Mouse (Mus musculus) gastrocnemius, postnatal 14 days (tissue): Measurements from ENCODE around the gene Tmem189. TPM values are rescaled to one million over a fixed set of nuclear protein-coding genes. Genes with fewer than 3 reads are reported as not detected.
"Not testable (repeated sequence)": the region's sequence is repeated elsewhere in the genome, so short reads cannot be mapped to it uniquely, and the experiment has no call there.

Experiments used
- DNase-seq: peaks from one replicate; pipeline ENCODE4 v3.0.0; 2021; ENCODE audit warnings: mixed read lengths
- intact Hi-C: fragments of 180-260 bp; cut with DNase I; formaldehyde crosslinking; loops from one replicate; pipeline ENCODE4 v1.15.1; 2025; ENCODE audit warnings: low total_unique reads
- total RNA-seq, 2 experiments: library from RNA; stranded (reverse); gene quantifications; 2 replicates each; pipeline ENCODE4 v1.2.3; 2021

Tmem189 gene
- total RNA-seq, 2 experiments from 2014 or later = 18.1 to 22.8 TPM

DNA sequence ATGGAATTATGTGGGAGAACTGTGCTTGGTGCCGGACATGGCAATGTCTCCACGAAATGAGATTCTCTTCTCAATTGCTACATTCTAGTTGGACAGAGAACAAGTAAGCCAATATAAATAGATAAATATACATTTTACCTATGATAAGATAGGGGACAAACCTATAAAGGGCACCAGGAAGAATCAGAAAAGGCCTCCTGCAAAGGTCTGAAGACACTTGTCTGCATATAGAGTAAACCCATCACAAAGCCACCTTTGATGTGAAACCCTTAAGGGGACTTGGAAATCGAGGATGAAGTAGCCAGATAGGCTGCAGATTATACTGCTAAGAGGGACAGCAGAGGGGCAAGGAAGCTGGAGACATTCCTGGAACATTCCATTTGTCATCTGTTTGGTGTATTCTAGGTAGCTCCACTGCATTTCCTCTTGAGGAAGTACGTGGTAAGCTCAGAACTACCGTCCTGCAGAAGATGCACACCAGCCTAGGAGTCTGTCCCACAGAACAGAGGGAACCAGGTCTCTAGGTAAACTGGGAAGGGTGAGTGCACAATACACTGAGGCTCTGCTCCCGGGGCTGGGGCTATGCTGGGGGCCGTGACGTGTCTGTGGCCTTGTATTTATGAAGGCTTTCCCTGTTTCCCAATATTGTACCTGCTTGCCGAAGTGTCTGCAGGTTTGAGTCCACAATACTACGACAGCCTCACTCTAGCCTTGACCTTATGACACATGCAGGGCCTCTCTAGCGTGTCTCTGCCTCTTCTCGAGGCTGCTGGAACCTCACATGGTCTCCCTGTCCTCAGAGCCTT lies 56.7 kb downstream of the Tmem189 start:
- DNase-seq = no peak
- intact Hi-C loops = no loop called here

DNA sequence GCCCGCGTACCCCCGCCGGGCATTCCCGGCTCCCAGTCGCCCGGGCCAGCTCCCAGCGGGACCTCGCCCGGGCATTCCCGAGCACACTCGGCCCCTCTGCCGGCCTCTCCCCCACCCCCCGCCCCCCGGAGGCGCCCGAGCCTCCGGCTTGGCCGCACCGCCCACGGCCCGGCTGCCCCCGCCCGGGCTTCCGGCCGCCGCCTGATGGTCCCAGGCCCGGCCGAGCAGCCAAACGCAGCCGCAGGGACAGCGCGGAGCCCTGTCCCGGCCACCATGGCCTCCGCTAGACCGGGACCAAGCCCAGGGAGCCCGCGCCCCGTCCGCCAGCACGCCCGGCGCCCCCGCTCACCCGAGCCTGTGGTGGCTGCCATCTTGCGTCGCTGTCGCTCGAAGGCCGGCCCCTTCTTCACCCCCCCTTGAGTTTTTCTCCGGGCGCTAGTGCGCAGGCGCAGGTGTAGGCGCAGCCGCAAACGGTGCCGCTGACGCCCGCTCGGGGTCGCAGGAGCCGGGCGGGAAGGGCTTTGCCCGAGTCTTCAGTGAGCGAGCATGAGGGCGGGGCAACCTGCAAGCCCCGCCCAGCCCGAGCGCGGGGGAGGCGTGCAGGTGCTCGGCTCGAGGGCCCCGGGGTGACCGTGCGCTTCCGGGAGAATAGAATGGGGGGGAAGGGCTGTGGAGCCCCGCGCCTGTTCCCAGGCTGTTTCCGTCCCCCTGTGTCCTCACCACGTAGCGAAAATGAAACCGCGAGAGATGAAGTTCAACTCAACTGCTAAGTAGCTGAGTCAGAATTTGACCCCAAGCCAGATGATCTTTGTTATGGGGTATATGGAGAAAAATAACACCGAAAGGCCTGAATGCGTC lies 57.8 kb downstream of the Tmem189 start, which contains the start of gene Ube2v1:
Ube2v1 (minus strand) TSS at position 505 of the 858 bp plus-strand sequence.
- intact Hi-C loops = no loop called here
- DNase-seq = peak; percentile 96

DNA sequence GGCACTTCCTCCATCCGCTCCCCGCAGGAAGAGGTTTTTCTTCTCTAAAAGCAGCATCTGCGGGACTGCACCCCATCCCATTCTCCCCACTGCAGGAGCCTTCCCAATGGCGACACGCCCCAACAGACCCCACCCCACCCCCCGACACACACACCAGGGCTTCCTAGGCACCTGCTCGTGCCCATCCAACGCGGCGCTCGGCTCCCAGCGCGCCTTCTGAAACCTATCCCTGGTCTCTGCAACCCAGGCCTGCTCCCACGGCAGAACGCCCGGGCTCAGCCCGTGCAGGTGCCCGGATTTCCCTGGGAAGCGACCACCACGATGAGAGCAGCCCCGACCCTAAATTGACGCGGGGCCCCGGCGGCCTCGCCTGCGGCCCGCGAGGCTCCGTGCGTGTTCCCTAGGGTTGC lies 58.4 kb downstream of the Tmem189 start:
- intact Hi-C loops = no loop called here
- peak; percentile 41 for DNase-seq

DNA sequence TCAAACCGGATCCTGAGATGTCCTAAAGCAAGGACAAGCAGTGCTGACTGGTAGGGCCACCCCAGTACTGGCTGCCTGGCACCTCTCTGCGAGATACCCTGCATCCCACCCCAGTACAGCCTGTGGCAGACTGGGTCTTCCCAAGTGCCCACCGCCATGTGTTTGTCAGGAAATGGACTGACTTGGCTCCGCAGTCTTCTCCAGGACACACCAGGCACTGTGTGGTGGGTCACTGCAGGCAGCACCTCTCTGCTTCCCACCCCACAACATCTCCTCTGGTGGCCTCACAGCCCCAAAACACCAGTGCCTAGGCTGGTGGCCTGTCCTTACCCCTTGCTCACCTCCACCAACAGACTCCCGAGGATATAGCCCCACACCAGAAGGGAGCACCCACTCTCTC lies 59.2 kb downstream of the Tmem189 start:
- intact Hi-C loops = no loop called here
- no peak for DNase-seq

DNA sequence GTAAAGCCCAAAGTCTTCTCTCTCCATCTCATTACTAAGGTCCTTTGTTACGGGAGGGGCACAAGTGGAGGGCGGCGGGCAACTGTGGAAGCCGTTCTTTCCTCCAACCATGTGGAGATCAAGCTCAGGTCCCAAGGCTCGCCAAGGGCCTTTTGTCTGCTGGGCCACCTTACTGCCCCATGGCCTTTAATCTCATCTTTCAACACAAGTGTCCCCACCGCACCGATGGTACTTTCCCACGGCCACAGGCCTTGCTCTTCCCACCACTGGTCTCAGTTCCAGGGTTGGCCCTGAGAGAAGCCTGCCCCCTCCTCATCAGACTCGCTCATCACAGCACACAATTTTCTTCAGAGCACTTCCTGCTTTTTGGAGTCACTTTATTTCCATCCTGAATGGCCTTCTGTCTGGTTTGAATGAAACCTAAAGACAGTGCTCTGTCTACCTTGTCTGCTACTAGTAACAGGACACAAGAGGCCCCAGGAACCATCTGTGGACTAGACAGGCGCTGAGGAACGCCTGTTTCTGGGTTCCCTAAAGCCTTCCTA lies 59.9 kb downstream of the Tmem189 start:
- no peak for DNase-seq
- intact Hi-C loops = no loop called here

DNA sequence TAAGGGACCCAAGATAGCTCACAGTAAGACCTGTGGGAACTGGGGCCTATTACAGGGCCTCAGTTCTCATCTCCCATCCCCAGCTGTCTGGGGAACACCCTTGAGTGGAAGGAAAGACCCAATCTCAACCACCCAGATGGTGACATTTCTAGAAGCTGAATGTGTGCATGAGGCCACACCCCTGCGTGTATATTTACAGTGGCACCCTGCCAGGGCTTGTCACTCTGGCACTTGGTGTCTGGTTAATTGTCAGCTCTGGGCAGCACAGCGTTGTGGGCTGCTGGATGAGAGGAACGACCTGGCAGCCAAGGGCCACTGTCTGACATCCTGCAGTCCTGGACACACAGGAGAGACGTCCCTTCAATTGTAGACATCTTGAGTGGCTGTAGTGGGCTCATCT lies 60.8 kb downstream of the Tmem189 start:
- intact Hi-C loops = no loop called here
- no peak for DNase-seq

DNA sequence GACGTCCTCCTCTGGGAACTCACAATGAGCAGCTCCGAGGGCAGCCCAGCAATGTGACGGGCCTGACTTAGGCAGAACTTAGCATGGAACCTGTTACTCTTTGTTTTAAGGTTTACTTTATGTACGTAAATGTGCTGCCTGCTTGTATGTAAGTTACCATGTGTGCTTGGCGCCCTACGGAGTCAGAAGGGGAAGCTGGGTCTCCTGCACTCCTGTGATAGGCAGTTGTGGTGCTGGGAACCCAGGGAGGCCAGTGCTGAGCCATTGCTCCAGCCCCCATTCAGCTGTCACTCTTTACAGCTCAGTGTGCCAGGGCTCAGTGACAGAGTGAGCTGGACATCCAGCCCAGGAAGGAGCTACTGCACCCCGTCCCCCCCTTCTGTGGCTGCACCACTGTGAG lies 62.6 kb downstream of the Tmem189 start:
- no peak for DNase-seq
- intact Hi-C loops = no loop called here

DNA sequence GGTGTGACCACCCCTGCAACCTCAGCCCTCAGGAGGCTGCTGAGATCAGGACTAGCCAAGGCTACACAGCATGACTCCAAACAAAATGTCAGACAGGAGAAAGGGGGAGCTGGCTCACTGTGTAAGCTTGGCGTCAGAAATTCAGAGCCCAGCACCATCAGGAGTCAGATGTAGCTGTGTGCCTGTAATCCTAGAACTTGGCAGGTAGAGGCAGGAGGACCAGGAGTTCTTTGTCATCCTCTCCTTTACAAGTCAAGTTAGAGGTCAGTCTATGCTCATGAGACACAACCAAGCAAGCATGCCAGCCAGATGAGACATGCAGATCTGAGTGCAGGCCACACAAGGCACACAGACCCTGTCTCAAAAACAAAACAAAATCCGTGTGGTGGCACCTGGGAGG lies 64.0 kb downstream of the Tmem189 start:
- no peak for DNase-seq

DNA sequence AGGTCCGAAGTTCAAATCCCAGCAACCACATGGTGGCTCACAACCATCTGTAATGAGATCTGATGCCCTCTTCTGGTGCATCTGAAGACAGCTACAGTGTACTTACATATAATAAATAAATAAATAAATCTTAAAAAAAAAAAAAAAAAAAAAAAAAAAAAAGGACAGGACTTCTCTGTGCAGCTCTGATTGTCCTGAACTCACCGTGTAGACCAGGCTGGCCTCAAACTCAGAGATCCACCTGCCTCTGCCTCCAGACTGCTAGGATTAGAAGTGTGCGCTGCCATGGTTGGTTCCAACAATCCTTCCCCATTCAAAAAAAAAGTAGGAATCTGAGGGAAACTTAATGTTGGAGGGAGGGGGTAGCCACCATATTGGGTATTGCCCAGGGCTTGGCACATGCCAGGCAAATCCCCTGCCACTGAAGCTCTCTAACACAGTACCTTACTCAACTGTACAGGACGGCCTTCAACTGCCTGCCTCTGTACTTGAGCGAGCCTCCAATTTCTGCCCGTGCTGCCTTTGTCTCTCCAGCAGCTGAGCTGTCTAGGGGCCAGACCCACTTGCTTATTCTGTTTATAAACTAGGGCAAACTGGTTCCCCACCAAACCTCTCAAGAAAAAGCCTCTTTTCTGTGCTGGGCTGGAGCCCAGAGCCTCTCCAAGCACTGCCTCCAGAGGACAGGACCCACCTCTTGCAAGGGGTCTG lies 65.1 kb downstream of the Tmem189 start:
- DNase-seq = no peak
- intact Hi-C loops = no loop called here

More for the DNA sequence above, 64.0 kb downstream of the Tmem189 start:
- intact Hi-C loops = no loop called here

DNA sequence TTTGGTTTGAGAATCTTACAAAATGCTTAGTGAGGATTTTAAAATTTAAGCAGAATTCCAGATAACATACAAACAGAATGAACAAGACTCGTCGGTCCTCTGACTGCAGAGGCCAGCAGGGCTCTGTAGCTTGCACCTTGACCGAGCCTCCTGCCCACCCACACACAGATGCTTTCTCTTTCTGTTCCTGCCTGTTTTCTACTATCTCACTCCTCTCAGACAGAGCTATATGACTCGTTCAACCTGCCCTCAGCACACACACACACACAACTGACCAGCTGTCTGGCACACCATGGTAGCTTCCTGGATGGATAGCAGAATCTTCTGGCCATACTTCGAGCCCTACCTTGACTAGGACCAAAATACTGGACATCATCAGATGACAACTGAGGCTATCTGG lies 66.7 kb downstream of the Tmem189 start:
- DNase-seq = no peak
- intact Hi-C loops = no loop called here

DNA sequence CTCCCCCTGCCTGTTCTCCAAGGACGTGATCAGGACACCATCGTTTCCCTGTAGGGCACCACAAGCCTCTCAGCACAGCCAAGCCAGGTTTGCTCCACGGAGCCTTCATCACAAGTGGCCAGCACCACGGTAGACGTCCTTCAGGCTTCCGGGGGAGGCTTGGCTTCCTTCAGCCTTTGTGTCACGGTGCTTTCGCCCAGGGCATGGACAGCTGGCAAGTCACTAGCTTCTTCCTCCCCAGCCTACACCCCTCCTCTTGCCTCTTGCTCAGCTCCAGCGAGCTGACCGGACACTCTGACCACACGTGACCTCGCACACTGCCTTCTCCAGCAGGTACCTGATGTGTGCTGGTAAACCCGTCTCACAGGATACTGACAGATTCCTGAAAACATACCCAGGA lies 67.3 kb downstream of the Tmem189 start:
- intact Hi-C loops = no loop called here
- no peak for DNase-seq

DNA sequence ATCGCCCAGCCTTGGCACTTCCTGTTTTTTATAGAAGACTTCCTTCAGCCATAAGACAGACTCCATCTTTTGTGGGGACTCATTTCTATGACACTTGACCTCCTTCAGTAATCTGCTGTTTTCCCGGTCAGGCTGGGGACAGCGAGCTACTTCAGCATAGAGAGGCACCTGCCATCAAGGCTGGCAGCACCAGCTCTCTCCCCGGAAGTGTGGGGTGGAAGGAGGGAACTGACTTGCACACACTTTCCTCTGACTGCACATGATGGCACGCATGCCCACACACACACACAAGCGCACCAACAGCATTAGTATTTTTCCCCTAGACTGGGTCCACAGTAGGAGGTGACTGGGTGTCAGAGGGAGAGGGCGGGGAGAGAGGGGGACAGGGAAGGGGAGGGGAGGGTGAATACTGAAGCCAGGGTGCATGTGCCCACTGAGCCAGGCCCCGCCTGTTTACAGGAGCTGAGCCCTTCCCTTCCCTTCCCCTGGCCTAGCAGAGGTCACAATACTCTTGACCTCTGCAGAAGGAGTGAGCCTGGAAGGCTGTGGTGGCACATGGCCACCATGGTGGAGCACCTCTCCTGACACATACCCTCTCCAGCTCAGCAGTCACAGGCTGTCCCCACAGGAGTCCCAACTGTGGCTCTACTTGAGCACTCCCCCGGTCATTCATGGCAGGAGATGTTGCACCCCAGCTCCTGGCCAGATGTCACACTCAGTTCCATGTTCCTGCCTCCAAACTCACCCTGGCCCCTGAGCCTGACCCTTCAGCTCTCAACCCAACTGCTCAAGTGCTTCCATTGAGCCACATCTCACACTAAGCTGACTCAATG lies 68.2 kb downstream of the Tmem189 start:
- no peak for DNase-seq
- intact Hi-C loops = no loop called here

DNA sequence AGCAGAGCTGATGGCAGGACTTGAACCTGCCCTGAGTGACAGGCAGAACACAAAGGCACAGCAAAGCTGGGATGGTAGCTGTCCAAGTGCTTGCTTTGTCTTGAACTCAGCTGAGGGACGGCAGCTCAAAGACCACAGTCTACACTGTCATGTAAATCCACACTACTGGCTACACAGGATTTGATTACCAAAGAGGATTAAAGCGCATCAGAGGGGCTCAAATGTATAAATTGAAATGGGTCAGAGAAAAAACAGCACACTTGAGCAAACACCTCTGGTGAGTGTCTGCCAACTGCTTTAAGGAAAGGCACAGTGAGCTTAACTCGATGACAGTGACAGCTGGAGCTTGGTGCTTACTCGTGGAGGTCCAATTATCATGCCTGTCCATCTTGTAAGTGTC lies 72.2 kb downstream of the Tmem189 start:
- intact Hi-C loops = no loop called here
- no peak for DNase-seq

DNA sequence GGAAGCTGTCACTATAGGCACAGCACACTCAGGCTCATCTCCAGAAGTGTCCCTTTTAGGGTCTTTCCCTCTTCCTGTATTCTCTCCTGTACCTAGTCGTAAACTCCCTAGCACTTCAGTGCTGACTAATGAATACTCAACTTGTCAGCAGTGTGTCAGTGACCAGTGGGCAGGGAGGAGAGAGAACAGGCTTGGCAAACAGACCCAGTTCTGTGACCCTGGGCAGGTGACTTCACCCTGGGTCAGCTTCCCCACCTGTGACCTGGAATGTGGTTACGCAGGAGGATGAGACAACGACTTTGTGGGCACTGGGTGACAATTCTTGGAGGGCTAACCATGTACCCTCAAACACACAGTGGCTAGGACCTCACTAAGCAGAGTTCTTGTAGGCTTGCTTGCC lies 72.6 kb downstream of the Tmem189 start:
- DNase-seq = no peak
- intact Hi-C loops = no loop called here

DNA sequence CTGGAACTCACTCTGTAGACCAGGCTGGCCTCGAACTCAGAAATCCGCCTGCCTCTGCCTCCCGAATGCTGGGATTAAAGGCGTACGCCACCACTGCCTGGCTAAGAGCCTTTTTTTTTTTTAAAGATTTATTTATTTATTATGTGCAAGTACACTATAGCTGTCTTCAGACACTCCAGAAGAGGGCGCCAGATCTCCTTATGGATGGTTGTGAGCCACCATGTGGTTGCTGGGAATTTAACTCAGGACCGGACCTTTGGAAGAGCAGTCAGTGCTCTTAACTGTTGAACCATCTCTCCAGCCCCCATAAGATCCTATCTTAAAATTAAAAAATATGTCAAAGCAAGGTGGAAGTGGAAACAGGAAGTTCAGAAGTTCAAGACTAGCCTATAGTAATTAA lies 76.3 kb downstream of the Tmem189 start:
- DNase-seq, intact Hi-C loops: not testable (repeated sequence)

DNA sequence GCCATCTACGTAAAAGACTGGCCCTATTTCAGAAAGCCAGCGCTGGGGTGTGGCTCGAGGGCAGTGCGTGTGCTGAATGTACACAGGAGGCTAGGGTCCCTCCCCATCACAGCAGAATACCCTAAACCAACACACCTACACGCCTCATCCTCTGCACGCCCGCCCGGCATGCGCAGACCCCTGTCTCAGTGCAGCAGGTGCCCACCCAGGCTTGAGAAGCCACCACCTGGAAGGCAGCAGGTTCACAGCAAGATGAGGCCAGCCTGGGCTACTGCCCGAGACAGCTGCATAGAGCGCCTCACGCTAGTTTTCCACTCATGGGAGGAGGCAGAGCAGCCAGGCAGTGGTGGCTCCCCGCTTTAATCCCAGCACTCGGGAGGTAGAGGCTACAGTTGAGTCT lies 77.5 kb downstream of the Tmem189 start:
- no peak for DNase-seq
- intact Hi-C loops = no loop called here

DNA sequence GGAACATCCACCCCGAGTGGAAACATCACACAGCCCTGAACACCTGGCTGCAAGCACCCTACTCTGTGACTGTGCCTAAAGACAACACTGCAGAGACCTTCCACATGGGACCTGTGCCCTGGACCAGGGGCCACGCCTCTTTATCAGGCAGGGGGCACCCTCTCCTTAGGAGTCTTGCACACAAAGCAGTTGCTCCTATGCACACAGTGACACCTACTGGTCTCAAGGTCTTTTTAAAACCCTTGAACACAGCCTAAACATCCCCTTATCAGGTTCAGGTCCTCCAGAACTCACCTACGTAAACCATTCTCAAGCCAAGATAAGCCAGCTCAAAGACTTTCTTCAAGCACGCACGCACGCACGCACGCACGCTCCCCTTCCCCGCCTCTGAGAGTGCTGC lies 78.3 kb downstream of the Tmem189 start:
- DNase-seq = no peak
- intact Hi-C loops = no loop called here

DNA sequence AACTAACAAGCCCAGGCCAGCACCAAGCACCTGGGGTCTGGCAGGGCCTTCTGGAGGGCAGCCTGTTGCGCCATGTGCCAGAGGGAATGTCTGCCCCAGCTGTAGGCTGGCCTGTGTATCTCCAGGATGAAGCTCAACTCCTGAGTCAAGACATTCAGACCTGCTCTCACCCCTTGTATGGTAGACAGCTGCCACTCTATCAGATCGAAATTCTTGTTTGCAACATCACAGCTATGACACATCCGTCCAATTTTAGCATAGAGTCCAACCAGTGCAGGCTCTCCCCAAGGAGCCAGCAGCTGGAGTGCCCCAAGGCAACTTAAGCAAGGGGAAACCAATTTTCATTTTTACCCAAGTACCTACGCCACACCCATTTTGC lies 82.9 kb downstream of the Tmem189 start:
- DNase-seq = peak; percentile 42
- intact Hi-C loops = no loop called here
